Mouse (Mus musculus) urinary bladder, postnatal 14 days (tissue): ENCODE measurements around the gene Tcl1b2.
"Not testable (repeated sequence)": the region's sequence is repeated elsewhere in the genome, so short reads cannot be mapped to it uniquely, and the experiment has no call there.

Source experiments
- DNase-seq: peaks from one replicate; pipeline ENCODE4 v3.0.0; 2021; ENCODE audit warnings: low spot score

The Tcl1b2 gene

DNA sequence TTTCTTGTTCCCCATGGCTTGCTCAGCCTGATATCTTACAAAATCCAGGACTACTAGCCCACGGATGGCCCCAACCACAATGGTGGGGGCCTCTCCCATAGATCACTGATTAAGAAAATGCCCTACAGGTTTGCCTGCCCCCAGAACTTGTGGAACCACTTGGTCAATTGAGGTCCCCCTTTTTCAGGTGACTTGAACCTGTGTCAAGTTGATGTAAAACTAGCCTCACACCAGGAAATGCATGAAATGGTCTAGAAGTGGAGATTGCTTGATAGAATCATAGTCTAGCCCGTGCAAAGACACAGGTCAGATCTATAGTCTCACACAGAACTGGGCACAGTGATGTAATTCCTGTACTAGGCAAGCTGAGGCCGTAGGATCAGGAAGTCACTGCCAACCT lies at the start of gene Tcl1b2:
TSS of gene Tcl1b2 (plus strand) at position 301 of the 400 bp plus-strand sequence.
- DNase-seq = no peak

DNA sequence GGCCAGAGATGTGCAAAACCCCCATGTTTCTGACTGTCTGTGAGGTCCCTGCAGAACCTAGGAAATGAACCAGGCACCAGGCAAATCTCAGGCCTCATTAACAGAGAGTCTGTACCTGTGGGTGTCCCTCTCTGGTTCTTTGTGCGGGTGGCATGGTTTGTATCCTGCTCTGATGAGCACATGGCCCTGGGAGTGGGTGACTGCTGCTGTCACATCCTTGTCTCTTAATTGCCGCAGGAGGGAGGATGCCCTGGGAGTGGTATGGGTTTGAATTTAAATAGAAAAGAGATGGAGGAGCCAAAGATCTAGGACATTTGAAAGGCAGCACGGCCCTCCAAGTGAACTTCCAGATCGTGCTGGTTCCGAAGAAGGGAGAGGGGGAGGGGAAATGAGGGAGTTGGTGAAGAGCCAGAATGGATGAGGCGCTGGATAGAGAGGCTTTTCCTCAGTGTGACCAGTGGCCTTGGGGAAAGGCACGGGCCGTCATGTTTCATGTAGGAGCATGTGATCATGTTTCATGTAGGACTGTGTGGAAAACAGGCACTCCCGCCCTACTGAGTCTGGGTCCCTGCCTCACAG lies 46.3 kb upstream of the Tcl1b2 start:
- no peak for DNase-seq

DNA sequence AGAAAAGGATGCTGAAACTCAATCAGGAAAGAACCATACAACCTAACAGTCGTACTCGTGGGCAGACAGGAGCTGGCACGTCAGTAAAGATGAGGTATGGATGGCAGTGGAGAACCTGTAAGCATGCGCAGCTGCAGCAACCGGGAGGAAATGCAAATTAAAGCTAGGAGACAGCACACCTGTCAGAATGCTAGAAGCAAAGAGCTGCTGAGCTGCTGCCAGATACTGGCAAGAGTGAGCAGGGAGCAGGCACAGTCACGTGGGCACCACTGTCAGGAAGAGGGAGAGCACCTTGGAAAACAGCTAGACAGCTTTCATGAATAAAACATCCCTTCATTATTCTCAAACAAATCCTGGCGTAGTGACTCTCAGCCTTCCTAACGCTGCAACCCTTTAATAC lies 42.9 kb upstream of the Tcl1b2 start:
- no peak for DNase-seq

DNA sequence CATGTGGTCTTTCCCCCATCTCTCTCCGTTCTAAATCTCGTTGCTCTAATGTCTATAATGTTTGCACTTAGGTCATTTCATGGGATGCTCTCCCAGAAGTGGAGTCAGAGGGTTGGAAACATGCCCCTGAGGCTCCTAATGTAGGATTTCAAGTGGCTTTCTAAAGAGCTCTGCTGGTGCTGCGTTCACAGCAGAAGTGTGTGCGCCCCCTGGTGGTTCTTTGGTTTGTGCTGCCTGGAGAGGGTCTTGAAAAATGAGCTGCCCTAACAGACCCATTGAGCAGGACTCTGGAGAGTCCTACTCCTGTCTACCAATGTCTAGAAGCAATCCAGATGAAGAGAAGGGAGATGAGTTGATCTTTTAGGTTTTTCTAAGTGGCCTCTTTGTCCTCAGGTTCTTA lies 41.8 kb upstream of the Tcl1b2 start:
- peak; percentile 78 for DNase-seq

DNA sequence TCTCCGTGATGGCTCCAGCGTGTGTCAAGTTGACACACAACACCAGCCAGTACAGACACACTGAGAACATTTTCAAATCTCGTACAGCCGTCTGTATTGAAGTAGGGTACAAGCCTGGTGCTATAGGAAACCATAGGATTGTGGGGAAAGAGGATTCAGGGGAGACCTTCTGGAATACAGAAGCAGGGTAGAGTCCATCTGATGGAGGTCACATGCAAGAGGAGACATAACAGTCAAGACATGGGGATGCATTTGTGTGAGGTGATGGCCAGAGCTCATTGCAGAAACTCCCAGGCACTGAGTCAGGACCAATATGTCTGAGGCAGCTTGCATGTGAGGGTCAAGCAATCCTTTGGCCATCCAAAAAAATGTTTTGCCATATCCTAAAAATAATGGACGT lies 40.5 kb upstream of the Tcl1b2 start:
- no peak for DNase-seq

DNA sequence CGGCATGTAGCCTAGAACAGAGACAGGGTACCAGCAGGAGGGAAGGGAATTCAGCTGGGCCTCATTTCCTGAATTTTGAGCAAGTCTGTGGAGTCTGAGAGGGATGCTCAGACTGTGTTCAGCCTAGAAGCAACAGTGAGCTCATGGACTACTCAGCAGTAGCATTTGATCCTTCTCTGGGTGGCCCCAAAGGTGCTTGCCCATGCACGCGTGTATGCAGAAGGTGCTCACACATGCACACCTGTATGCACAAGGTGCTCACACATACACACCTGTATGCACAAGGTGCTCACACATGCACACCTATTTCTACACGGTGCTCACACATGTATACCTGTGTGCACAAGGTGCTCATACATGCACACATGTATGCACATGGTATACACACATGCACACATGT lies 37.0 kb upstream of the Tcl1b2 start:
- no peak for DNase-seq

DNA sequence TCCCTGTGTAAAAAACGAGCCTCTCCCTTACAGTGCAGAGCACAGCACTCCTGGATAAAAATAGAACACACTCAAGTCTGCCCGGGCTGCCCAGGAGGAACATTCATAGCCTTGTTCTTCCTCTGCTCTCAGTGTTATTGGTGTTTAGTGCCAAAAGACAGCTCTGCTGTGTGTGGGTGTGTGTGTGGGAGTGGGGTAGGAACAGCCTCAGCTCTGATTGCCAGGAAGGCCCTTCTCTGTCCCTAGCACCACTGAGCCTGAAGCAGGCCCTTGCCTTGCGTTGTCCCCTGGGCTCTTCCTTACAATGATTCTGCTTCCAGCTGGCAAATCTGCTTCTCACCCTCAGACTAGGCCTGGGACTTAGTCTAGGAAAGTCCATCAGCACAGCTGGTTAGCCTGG lies 36.4 kb upstream of the Tcl1b2 start:
- DNase-seq = no peak

DNA sequence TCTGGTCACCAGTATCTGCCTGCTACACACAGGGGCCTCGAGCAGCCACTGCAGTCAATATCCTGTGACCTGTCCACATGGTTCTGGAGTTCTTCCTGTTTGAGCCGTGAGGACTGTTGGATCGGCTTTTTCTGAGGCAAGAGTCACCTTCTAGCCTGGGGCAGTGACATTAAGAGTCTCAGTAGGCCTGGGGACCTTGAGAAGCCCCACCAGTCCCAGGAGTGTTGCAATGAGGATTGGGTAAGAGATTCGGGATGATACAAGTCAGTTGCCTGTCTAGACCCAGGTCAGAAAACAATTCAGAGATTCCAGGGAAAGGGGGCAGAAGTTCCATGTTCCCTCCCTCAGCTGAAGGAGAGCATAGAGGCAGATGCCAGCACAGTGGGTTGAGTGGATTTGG lies 36.0 kb upstream of the Tcl1b2 start:
- no peak for DNase-seq

DNA sequence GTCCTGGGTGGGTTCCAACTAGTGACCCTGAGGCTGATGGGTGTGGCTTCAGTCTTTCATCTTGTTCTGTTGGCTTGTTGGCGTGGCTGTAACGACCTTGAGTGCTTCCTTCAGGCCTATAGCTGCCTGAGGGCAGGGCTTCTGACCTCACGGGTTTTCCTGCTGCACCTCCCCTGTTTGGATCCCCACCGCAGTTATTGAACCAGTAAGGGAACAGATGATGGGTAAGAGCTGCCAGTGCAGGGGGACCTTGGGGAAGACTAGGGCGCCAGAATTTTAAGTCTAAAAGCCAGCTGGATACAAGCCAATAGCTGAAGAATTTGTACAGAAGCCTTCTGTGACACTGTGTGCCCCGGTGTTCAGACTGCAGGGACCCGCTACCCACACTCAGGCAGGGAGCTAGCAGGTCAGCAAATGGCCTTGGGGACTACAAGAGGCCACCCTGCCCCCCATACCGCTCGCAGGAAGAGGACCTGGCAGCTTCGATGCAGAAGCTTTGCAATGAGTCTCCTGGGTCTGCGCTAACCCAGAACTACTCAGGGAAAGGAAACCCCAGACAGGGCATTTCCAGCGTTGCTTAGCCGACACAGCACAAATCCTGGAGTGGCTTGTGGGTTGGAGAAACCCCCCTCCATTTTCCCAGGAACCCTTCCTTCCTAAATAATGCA lies 33.4 kb upstream of the Tcl1b2 start:
- DNase-seq = no peak

DNA sequence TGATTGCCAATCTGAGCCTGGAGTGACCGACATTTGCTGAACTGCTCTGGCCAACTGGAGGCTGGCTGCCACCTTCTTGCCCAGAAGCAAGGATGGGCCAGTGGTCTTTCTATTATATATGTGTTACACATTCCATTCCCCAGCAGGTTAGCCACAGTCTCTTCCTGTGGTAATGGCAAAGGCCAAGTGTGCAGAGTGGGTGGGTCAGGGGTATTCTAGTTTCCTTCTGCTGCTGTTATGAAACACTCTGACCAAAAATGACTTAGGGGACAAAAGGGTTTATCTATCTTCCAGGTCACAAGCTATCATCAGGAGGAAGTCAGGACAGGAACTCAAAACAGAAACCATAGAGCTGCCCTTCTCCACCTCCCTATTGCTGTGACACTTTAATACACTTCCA lies 29.2 kb upstream of the Tcl1b2 start:
- no peak for DNase-seq

DNA sequence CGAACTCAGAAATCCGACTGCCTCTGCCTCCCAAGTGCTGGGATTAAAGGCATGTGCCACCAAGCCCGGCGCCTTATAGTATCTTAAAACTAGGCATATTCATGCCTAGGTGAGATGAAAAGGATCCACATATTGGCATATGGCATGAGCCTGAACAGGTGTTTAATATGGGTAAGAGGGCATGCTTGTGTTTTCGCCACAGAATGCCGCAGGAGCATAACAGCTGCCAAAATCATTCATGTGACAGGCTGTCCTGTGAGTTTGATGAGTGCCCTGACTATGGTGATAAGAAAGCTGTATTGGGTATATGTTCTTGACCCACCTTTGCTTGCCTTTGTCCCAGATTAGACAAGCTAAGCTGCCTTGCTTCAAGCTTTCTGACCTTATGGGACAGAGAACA lies 20.5 kb upstream of the Tcl1b2 start:
- DNase-seq = no peak

DNA sequence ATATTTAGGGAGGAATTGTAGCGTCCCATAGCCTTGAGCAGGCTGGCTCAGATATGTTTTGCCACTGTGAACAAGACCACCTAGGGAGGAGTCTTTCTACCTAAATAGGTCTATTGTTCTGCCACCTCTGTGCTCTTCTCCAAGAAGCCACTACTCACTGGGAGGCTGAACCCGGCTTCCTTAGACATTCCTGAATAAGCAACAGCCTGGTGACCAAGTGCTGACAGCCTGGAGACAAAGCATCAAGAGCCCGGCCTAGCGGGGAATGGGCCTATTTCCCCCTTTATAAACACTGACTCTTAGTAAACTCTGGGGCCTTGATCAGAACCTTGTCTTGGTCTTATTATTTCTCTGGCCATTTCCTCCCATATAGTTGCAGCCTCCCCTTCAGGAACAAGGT lies 19.3 kb upstream of the Tcl1b2 start:
- DNase-seq = no peak

DNA sequence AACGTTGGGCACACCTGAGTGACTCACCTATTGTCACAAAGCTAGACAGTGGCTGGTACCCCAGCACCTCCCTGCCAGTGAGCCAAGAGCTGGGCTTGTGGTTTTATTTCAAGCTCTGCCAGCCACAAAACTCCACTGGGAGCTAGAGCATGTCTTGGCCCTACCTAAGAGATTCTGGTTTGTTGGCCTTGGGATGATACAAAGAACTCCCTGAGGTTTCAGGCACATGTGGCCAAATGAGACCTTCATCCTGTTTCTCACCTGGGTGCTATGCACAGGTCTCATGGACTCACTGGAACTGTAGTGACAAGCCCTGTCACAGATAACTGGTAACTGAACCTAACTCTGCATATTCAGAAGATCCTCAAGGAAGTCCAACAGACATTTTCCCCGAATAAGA lies 18.2 kb upstream of the Tcl1b2 start:
- no peak for DNase-seq

DNA sequence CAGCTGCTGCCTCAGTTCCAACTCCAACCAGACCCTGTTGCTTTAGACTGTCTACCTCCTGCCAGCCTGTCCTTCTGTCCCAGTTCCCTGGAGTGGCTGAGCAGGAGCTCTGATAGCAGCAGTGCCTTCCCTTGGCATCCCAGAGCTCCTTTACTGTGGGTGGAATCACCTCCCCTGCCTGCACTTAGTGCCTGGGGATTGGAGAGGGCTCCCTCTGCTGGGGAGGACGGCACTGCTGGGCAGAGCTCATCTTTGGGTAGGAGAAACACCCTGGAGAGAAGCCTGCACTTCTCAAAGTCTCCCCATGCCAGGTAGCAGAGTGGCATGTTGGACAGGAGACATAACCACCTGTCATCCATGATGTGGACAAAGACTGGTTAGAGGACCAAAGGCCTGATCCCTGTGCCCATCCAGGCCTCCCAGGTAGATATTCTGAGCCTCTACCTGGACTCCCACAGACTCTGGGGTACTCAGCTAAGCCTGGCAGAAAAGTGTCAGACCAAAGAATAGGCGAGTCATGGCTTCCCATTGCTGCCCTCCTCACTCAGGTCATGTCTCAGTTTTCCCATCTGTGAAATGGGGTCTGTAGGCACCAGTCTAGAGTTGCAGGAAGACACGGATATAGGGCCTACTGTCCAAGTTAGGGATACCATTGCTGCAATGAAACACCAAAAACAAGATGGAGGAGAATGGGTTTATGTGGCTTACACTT lies 16.2 kb upstream of the Tcl1b2 start:
- DNase-seq = not testable (repeated sequence)

DNA sequence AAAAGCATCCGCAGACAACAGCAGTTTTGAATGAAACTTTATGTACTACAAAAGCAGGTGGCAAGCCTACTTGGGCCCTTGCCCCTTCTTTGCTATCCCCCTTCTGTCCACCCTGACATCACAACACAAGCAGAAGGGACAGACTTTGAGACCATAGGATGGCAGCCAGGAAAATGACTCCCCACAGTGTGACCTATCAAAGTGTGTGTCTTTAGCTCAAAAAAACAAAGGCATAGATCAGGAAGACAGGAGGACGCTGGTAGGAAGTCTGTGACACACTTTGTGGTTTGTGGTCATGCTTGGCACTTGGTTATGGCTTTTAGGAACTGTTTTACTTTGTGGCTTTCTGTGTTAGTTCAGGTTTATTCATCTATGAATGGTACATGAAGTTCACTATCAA lies 11.6 kb upstream of the Tcl1b2 start:
- DNase-seq = not testable (repeated sequence)

DNA sequence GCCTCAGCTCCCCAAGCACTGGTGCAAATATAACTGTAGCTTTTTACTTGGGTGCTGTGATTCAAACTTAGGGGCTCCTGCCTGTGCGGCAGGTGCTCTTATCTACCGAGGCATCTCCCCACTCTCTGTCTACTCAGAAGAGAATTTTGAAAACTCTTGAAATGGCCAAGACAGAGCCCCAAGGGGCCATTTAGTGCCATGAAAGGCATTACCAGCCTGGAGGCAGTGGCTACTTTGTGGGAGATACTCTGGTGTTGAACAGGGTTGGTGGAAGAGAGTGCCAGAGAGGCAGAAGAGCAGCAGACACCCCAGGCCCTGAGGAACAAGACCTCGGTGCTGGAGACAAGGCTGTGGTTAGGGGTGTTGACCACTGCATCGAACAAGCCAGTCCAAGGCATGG lies 11.0 kb upstream of the Tcl1b2 start:
- DNase-seq = not testable (repeated sequence)

DNA sequence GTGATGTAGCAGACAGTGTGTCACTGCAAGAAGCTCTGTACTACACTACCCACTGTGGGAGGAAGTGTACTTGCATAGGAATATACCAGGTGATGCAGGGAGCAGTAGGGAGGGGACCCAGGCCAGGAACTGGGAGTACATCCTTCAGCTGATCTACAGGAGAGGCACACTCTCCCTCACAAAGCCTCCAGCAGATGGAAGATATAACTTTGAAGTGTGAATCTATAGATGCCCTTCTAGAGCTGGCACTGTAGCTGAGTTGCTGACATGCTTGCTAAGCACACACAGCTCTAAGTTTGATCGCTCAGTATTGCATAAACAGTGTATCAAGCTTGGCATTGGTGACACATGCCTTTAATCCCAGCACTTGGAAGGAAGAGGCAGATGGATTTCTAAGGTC lies 8.1 kb upstream of the Tcl1b2 start:
- DNase-seq = not testable (repeated sequence)

DNA sequence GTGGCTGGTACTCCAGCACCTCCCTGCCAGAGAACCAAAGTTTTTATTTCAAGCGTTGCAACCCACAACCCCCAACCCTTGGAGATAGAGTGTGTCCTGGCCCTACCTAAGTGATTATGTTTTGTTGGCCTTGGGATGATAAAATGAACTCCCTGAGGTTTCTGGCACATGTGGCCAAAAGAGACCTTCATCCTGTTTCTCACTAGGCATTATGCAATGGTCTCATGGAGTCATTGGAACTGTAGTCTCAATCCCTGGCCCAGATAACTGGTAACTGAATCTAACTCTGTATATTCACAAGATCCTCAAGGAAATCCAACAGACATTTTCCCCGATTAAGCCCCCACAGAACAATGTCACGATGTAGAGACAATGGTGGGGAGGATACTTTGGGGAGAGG lies 2.7 kb upstream of the Tcl1b2 start:
- no peak for DNase-seq

DNA sequence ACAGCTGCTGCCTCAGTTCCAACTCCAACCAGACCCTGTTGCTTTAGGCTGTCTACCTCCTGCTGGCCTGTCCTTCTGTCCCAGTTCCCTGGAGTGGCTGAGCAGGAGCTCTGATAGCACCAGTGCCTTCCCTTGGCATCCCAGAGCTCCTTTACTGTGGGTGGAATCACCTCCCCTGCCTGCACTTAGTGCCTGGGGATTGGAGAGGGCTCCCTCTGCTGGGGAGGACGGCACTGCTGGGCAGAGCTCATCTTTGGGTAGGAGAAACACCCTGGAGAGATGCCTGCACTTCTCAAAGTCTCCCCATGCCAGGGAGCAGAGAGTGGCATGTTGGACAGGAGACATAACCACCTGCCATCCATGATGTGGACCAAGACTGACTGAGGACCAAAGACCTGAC lies 886 bp upstream of the Tcl1b2 start:
- DNase-seq = not testable (repeated sequence)

DNA sequence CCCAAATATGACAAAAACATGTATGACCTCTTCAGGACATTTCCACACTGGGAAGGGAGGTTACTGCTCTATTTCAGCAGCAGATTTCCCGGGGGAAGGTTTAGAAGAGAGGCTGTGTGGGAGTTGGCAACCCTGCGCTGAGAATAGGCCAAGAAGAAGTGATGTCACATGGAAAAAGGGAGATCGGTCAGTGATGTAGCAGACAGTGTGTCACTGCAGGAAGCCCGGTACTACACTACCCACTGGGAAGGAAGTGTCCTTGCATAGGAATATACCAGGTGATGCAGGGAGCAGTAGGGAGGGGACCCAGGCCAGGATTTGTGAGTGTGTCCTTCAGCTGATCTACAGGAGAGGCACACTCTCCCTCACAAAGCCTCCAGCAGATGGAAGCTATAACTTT lies 9.5 kb downstream of the Tcl1b2 start:
- not testable (repeated sequence) for DNase-seq

DNA sequence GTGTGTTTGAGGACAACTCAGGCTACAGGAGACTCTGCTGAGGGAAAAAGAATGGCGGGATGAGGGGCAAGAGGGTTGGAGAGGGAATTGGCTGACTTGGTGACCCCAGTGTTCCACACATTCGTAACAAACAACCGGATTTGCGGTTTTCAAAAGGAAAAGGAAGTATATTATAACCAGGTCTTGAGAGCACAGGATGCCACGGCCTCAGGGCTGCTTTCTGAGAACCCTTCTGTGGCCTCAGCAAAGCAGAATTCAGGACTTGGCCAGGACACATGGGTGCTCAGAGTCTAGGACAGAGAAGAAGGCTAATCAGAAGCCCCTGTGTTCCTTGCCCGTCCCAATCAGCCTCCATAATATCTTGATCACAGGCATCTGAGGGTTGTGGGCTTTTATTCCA lies 13.0 kb downstream of the Tcl1b2 start:
- no peak for DNase-seq

DNA sequence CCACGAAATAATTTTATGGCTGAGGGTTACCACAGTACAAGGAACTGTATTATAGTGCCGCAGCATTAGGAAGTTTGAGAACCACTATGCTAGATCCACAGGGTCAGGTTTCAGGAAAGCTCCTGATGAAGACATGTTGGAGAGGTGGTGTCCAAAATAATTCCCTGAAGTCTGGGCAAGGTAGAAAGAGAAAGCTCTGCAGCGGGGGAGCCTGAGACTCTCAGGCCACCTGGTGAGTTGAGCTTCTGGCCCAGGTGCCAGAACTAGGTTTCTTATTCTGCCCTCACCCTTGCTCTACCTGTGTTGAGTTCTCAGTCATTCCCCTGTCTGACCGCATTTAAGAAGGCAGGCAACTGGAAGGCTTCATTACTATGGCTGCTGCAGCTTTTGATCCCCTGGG lies 13.6 kb downstream of the Tcl1b2 start, which contains the start of gene Tcl1b1:
TSS of gene Tcl1b1 (plus strand) at position 301 of the 400 bp plus-strand sequence.
- DNase-seq = no peak

DNA sequence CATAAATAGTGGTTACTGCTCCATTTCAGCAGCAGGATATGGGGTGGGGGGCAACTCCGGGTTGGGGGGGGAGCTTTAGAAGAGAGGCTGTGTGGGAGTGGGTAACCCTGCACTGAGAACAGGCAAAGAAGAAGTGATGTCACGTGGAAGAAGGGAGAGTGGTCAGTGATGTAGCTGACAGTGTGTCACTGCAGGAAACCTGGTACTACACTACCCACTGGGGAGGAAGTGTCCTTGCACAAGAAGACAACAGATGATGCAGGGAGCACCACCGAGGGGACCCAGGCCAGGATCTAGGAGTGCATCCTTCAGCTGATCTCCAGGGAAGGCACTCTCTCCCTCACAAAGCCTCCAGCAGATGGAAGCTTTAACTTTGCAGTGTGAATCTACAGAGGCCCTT lies 20.9 kb downstream of the Tcl1b2 start:
- DNase-seq = no peak

DNA sequence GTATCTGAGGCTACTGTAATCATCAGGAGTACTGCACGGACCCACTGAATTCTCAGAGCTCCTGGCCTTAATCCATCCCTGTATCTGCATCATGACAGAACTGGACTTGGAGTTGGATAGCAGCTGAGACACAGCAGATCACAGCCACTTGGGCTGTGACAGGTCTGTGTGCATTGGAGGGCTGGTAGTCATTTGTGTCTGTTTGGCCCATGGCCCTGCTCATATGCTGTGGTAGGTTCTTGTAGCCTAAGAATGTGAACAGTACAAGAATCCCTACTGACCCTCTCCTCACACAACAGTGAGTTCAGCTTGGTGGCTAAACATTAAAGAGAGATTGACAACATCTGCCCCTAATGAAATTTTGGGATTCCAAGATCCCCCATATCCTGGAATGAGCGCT lies 27.6 kb downstream of the Tcl1b2 start:
- no peak for DNase-seq
